Mouse (Mus musculus): ENCODE measurements at regions not wholly inside any gene's neighbourhood (a gene's known extent, or its start where the extent isn't known, plus 50 kb on each side); places are given as distances from the start of the nearest gene placed in this dataset.
A peak's percentile ranks its signal among the peaks of the same experiment; 100 is the strongest.

GRCm38 (mm10) chr2:8441230-8441629, 931.9 kb upstream of the Celf2 start:
- Histone ChIP-seq H3K9me3 (ENCODE audit: control insufficient read depth, low read length) (no peaks in the 10 kb centered on the region), H3K27me3 (ENCODE audit: control insufficient read depth, insufficient read depth, low read length) (no peaks in the 10 kb centered on the region), H3K4me2 (ENCODE audit: low read depth) (no peak overlapping the region), H3K27ac (no peak overlapping the region), H3K4me1 (replicated peaks; ENCODE audit: control insufficient read depth in 2 of 2, insufficient read depth in 2 of 2, low read length in 1 of 2) (no peaks in the 10 kb centered on the region), H3K9ac (replicated peaks) (no peak overlapping the region), H3K36me3 (replicated peaks; ENCODE audit: control insufficient read depth, insufficient read depth, low read depth) (no peaks in the 10 kb centered on the region), H3K4me3 (ENCODE audit: insufficient read depth in 1 of 2, low read depth in 2 of 2, low read length in 2 of 2) (no peak overlapping the region)
- DNase-seq (ENCODE audit: low read depth in 3 of 3, low spot score in 3 of 3) (no peak), ATAC-seq (ENCODE audit: insufficient read depth) (no peak)
- TF ChIP-seq CTCF (IDR thresholded peaks at IDR 0.05; ENCODE audit: low read depth) (no peak), EP300 (IDR thresholded peaks at IDR 0.05; ENCODE audit: low read depth) (no peak)
- 19% methylated on average over 1 of the region's 1 CpGs for WGBS (ENCODE audit: insufficient replicate concordance)

- no peaks in the 10 kb centered on the region for H3K9me3 ChIP-seq (ENCODE audit: control insufficient read depth, low read length)
- no peak overlapping the region; the same call in 1 of the 2 replicates for H3K4me2 ChIP-seq (ENCODE audit: low read depth)
- H3K4me1 ChIP-seq (replicated peaks; ENCODE audit: control insufficient read depth in 2 of 2, insufficient read depth in 2 of 2, low read length in 1 of 2): no peaks in the 10 kb centered on the region
- TF ChIP-seq EP300 (IDR thresholded peaks at IDR 0.05; ENCODE audit: low read depth): no peak
- TF ChIP-seq CTCF (IDR thresholded peaks at IDR 0.05; ENCODE audit: low read depth): no peak
- no peak overlapping the region for H3K27ac ChIP-seq
- H3K27me3 ChIP-seq (ENCODE audit: control insufficient read depth, insufficient read depth, low read length): no peaks in the 10 kb centered on the region
- peak; percentile 84 for ATAC-seq (ENCODE audit: insufficient read depth)
- DNase-seq (ENCODE audit: low read depth in 3 of 3, low spot score in 3 of 3): no peak
- WGBS (ENCODE audit: insufficient replicate concordance): 41% methylated on average over 5 of the region's 5 CpGs
- no peak overlapping the region for H3K9ac ChIP-seq (replicated peaks)
- no peak overlapping the region for H3K4me3 ChIP-seq (ENCODE audit: insufficient read depth in 1 of 2, low read depth in 2 of 2, low read length in 2 of 2)
- no peaks in the 10 kb centered on the region for H3K36me3 ChIP-seq (replicated peaks; ENCODE audit: control insufficient read depth, insufficient read depth, low read depth)
Measured at GRCm38 (mm10) chr2:8429652-8430343, 920.4 kb upstream of the Celf2 start.

DNA sequence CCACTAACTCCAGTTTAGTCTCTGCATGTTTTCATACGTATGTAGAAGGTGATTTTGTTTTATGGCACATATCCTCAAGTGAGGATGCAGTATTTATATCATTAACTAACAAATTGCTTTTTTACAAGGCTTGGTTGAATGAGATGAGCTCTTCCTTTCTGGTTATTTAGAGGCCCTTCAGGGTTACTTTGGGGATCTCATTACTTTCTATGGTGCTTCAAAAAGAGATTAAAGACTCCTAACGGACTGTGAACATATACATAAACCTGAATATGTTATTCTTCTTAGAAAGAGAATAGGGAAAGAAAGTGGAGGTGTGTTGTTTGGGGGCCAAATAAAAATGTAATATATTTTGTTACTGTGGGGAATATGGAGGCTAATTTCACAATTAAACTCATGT, 918.8 kb upstream of the Celf2 start:
- TF ChIP-seq CTCF (IDR thresholded peaks at IDR 0.05; ENCODE audit: low read depth) (no peak), EP300 (IDR thresholded peaks at IDR 0.05; ENCODE audit: low read depth) (no peak)
- 36% methylated on average over 2 of the region's 2 CpGs for WGBS (ENCODE audit: insufficient replicate concordance)
- Histone ChIP-seq H3K27me3 (ENCODE audit: control insufficient read depth, insufficient read depth, low read length) (no peaks in the 10 kb centered on the region), H3K9ac (replicated peaks) (no peak overlapping the region), H3K4me2 (ENCODE audit: low read depth) (no peak overlapping the region), H3K9me3 (ENCODE audit: control insufficient read depth, low read length) (no peaks in the 10 kb centered on the region), H3K27ac (no peak overlapping the region), H3K4me1 (replicated peaks; ENCODE audit: control insufficient read depth in 2 of 2, insufficient read depth in 2 of 2, low read length in 1 of 2) (no peaks in the 10 kb centered on the region), H3K36me3 (replicated peaks; ENCODE audit: control insufficient read depth, insufficient read depth, low read depth) (no peaks in the 10 kb centered on the region), H3K4me3 (ENCODE audit: insufficient read depth in 1 of 2, low read depth in 2 of 2, low read length in 2 of 2) (no peak overlapping the region)
- DNase-seq (ENCODE audit: low read depth in 3 of 3, low spot score in 3 of 3) (no peak), ATAC-seq (ENCODE audit: insufficient read depth) (no peak)

- Histone ChIP-seq H3K4me3 (ENCODE audit: insufficient read depth in 1 of 2, low read depth in 2 of 2, low read length in 2 of 2) (no peak overlapping the region), H3K36me3 (replicated peaks; ENCODE audit: control insufficient read depth, insufficient read depth, low read depth) (no peaks in the 10 kb centered on the region), H3K9me3 (ENCODE audit: control insufficient read depth, low read length) (no peaks in the 10 kb centered on the region), H3K4me1 (replicated peaks; ENCODE audit: control insufficient read depth in 2 of 2, insufficient read depth in 2 of 2, low read length in 1 of 2) (no peaks in the 10 kb centered on the region), H3K4me2 (ENCODE audit: low read depth) (no peak overlapping the region), H3K27me3 (ENCODE audit: control insufficient read depth, insufficient read depth, low read length) (no peaks in the 10 kb centered on the region), H3K27ac (no peak overlapping the region), H3K9ac (replicated peaks) (no peak overlapping the region)
- WGBS (ENCODE audit: insufficient replicate concordance): 48% methylated on average over 1 of the region's 1 CpGs
- no peak for ATAC-seq (ENCODE audit: insufficient read depth)
- TF ChIP-seq CTCF (IDR thresholded peaks at IDR 0.05; ENCODE audit: low read depth) (no peak), EP300 (IDR thresholded peaks at IDR 0.05; ENCODE audit: low read depth) (no peak)
- no peak for DNase-seq (ENCODE audit: low read depth in 3 of 3, low spot score in 3 of 3)
Measured at GRCm38 (mm10) chr2:8427720-8428119, 918.4 kb upstream of the Celf2 start.

- ATAC-seq (ENCODE audit: insufficient read depth) (no peak), DNase-seq (ENCODE audit: low read depth in 3 of 3, low spot score in 3 of 3) (no peak)
- no peak overlapping the region for H3K27ac ChIP-seq
- WGBS (ENCODE audit: insufficient replicate concordance): 34% methylated on average over 3 of the region's 3 CpGs
- TF ChIP-seq CTCF (IDR thresholded peaks at IDR 0.05; ENCODE audit: low read depth) (no peak), EP300 (IDR thresholded peaks at IDR 0.05; ENCODE audit: low read depth) (no peak)
- H3K9ac ChIP-seq (replicated peaks): no peak overlapping the region
- H3K4me3 ChIP-seq (ENCODE audit: insufficient read depth in 1 of 2, low read depth in 2 of 2, low read length in 2 of 2): no peak overlapping the region
- no peaks in the 10 kb centered on the region for H3K27me3 ChIP-seq (ENCODE audit: control insufficient read depth, insufficient read depth, low read length)
- no peak overlapping the region for H3K4me2 ChIP-seq (ENCODE audit: low read depth)
- H3K36me3 ChIP-seq (replicated peaks; ENCODE audit: control insufficient read depth, insufficient read depth, low read depth): no peaks in the 10 kb centered on the region
- no peaks in the 10 kb centered on the region for H3K4me1 ChIP-seq (replicated peaks; ENCODE audit: control insufficient read depth in 2 of 2, insufficient read depth in 2 of 2, low read length in 1 of 2)
- no peaks in the 10 kb centered on the region for H3K9me3 ChIP-seq (ENCODE audit: control insufficient read depth, low read length)
Measured at GRCm38 (mm10) chr2:8415917-8416316, 906.6 kb upstream of the Celf2 start.
